Mouse (Mus musculus): ENCODE results near the gene Nsg2. TPM values are rescaled to one million over a fixed set of nuclear protein-coding genes. Genes with fewer than 3 reads are reported as not detected.

Gene Nsg2
- polyA plus RNA-seq, 1 experiment from 2014 or later = 16.1 TPM

DNA sequence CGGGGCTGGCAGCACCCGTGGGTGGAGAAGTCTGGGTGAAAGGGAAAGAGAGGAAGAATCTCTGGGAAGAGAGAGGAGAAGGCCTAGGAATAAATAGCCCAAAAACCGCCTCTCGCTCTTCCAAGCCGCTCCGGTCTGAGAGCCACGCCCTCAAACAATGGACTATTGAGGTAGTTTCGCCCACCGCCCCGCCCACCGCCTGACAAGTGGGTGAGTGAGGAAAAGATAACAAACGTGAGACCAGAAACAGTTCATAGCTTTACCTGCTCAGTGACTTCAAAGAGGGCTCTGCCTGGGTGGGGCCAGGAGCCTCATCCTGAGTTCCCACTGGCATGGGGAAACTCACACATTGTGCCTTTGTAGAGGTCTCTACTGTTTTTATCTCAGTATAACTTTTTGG, 102.7 kb downstream of the Nsg2 start:
- Histone ChIP-seq H3K4me1 (peaks cover 43% of the 10 kb centered on the region), H3K36me3 (replicated peaks) (no peaks in the 10 kb centered on the region), H3K27ac (peak overlapping the region; percentile 48), H3K27me3 (ENCODE audit: poor library complexity, severe bottlenecking) (peaks cover 34% of the 10 kb centered on the region), H3K9me3 (no peaks in the 10 kb centered on the region), H3K4me3 (peak overlapping the region; percentile 29)
- 18% methylated on average over 12 of the region's 12 CpGs for WGBS
- peak; percentile 29 for DNase-seq (ENCODE audit: extremely low spot score, low spot score)

DNA sequence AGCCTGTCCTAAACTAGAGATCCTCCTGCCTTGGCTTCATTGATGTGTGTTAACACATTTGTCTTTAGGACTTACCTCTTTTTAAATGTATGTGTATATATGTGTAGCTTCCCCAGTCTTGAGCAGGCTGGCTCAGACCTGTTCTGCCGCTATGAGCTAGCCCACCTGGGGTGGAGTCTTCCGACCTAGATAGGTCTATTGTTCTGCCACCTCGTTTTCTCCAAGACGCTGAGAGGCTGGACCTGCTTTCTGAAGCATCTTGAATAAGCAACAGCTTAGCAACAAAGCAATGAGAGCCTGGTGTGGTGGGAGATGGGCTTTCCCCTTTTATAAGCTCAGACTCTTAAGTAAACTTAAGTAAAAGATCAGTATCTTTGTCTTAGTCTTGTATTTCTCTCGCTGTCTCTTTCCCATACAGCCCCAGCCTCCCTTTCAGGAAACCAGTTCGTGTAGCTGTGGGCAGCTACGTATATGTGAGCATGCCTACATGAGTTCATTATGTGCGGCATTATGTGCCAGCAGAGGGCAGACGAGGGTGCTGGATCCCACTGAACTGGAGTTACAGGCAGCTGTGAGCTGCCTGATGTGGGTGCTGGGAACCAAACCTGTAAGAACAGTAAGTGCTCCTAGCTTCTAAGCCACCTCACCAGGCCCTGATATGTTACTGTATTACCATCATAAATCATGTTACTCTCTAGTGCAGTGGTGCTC, 104.3 kb downstream of the Nsg2 start:
- H3K27ac ChIP-seq = no peak overlapping the region
- no peak overlapping the region for H3K4me3 ChIP-seq
- no peaks in the 10 kb centered on the region for H3K36me3 ChIP-seq (replicated peaks)
- H3K27me3 ChIP-seq (ENCODE audit: poor library complexity, severe bottlenecking) = peaks cover 46% of the 10 kb centered on the region
- no peaks in the 10 kb centered on the region for H3K9me3 ChIP-seq
- DNase-seq (ENCODE audit: extremely low spot score, low spot score) = no peak
- 46% methylated on average over 9 of the region's 9 CpGs for WGBS
- peaks cover 55% of the 10 kb centered on the region for H3K4me1 ChIP-seq

DNA sequence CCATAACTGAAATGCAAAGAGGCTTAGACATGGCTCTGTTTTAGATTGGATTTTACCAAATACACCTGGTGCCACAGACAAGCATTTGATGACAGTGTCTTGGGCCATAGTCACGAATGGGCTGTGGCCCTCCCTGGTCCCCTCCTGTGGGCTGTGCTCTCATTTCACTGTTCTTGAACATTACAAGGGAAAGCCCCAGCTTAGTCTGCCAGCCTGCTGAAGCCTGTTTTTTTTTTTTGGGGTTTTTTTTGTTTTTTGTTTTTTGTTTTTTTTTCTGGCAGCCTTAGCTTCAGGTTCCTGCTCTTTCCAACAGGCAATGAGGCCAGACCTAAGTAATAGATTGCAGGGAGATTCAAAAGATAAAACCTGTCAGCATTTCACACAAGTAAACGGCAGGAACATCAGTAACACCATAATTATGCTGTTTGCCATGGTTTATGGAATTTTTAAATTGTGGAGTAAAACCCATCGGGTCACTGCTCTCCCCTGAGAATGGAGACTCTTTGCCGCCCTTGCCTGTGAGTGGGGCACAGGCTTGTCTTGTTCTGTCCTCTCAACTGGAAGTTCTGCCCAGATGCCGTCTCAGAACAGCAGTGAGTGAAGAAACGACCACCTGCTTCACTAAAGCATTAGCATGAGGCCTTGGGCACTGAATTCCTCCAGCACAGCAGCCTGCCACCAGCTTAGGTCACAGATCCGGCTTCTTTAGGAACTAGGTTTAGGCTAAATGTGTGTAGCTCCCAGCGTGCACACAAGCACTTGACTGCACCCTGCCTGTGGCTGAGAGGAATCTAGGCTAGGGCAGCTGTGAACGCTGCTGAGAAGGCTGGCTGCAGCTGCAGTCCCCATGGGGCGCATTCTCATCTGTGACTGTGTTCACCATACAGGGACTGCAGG, 105.7 kb downstream of the Nsg2 start:
- Histone ChIP-seq H3K4me3 (no peak overlapping the region), H3K4me1 (peaks cover 52% of the 10 kb centered on the region), H3K9me3 (no peaks in the 10 kb centered on the region), H3K36me3 (replicated peaks) (no peaks in the 10 kb centered on the region), H3K27ac (peak overlapping the region; percentile 74), H3K27me3 (ENCODE audit: poor library complexity, severe bottlenecking) (peaks cover 42% of the 10 kb centered on the region)
- 37% methylated on average over 10 of the region's 10 CpGs for WGBS
- DNase-seq (ENCODE audit: extremely low spot score, low spot score) = peak; percentile 33

DNA sequence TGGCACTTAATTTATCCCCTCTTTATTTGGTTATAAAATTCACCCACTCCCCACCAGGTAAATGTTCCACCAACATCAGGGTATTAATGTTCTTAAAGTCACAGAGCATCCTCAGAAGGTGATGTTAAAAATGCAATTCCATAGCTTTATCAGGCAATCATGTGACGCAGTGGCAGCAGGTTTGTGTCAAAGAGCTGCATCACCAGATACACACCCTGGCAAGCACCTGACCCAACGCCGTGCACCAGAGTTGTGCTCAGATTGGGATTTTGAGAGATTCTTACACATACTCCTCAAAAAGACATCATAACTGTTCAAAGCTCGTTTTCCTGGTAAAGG, 106.4 kb downstream of the Nsg2 start:
- Histone ChIP-seq H3K4me3 (no peak overlapping the region), H3K27ac (peak overlapping the region; percentile 74; the same call in 1 of the 2 replicates), H3K9me3 (no peaks in the 10 kb centered on the region), H3K36me3 (replicated peaks) (no peaks in the 10 kb centered on the region), H3K4me1 (peaks cover 57% of the 10 kb centered on the region), H3K27me3 (ENCODE audit: poor library complexity, severe bottlenecking) (peaks cover 43% of the 10 kb centered on the region)
- DNase-seq (ENCODE audit: extremely low spot score, low spot score) = no peak
- 86% methylated on average over 4 of the region's 4 CpGs for WGBS

DNA sequence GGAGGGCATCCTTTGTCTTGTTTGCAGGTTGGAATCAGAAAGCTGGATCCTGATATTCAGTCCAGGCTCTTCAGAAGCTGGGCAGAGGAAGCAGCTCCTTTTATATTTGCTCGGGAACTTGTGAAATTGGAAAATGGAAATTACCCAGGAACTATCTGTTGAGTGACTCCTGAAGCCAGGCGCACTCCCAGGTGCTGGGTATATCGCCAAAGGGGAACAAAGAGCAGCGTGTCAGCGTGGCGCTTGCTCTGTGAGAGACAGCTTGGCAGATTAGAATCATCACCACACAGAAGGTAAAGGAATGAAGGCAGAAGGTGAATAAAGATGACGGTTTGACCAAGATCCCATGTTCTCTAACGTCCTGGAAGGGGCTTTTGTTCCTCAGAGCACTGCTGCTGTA, 108.2 kb downstream of the Nsg2 start:
- Histone ChIP-seq H3K4me3 (no peak overlapping the region), H3K36me3 (replicated peaks) (no peaks in the 10 kb centered on the region), H3K27me3 (ENCODE audit: poor library complexity, severe bottlenecking) (peaks cover 39% of the 10 kb centered on the region), H3K4me1 (peaks cover 59% of the 10 kb centered on the region), H3K9me3 (no peaks in the 10 kb centered on the region), H3K27ac (peak overlapping the region; percentile 65)
- no peak for DNase-seq (ENCODE audit: extremely low spot score, low spot score)
- 69% methylated on average over 8 of the region's 8 CpGs for WGBS

Other genes with a start within 250 kb of the Nsg2 start
- gene Cpeb4, start 128.3 kb upstream of the Nsg2 start, polyA plus RNA-seq (2016; fragmentation: Nextera tagmentation; extraction: Ambion mirVana) = 2.4 and 2.5 TPM in 2 replicates
- 0.11 TPM in 1 of 2 replicates, not detected in the other for gene 4930524B15Rik, start 34.9 kb upstream of the Nsg2 start, polyA plus RNA-seq (2016; fragmentation: Nextera tagmentation; extraction: Ambion mirVana)
- gene Il9r, start 199.8 kb downstream of the Nsg2 start, polyA plus RNA-seq (2016; fragmentation: Nextera tagmentation; extraction: Ambion mirVana) = not detected in 2 replicates
- 118 and 120 TPM in 2 replicates for gene Snrnp25, start 205.0 kb downstream of the Nsg2 start, polyA plus RNA-seq (2016; fragmentation: Nextera tagmentation; extraction: Ambion mirVana)
- 21.9 and 22.9 TPM in 2 replicates for gene Rhbdf1, start 221.8 kb downstream of the Nsg2 start, polyA plus RNA-seq (2016; fragmentation: Nextera tagmentation; extraction: Ambion mirVana)
- gene Mpg, start 226.0 kb downstream of the Nsg2 start, polyA plus RNA-seq (2016; fragmentation: Nextera tagmentation; extraction: Ambion mirVana) = 31.0 and 31.2 TPM in 2 replicates